Mouse (Mus musculus) adrenal gland (tissue): Measurements from ENCODE around the gene Ddhd1.

Experiments
- intact Hi-C: fragments of 180-260 bp; cut with DNase I; formaldehyde crosslinking; loops from one replicate; pipeline ENCODE4 v1.15.1; 2025
- long read RNA-seq, 2 experiments: library from polyadenylated mRNA; unstranded; transcript quantifications; one replicate each; pipeline ENCODE4 v2.0.0; 2020; ENCODE audit warnings: borderline replicate concordance in 1 of 2; ENCODE audit not compliant: insufficient replicate concordance in 1 of 2

Ddhd1 gene
- long read RNA-seq, experiment 1, partial matches to known transcripts = 1 of 2 reads
- long read RNA-seq, experiment 1, other reads (novel, unspliced or antisense) = 1 of 2 reads
- long read RNA-seq, experiment 2, partial matches to known transcripts = 2 of 4 reads
- long read RNA-seq, experiment 2, other reads (novel, unspliced or antisense) = 2 of 4 reads

DNA sequence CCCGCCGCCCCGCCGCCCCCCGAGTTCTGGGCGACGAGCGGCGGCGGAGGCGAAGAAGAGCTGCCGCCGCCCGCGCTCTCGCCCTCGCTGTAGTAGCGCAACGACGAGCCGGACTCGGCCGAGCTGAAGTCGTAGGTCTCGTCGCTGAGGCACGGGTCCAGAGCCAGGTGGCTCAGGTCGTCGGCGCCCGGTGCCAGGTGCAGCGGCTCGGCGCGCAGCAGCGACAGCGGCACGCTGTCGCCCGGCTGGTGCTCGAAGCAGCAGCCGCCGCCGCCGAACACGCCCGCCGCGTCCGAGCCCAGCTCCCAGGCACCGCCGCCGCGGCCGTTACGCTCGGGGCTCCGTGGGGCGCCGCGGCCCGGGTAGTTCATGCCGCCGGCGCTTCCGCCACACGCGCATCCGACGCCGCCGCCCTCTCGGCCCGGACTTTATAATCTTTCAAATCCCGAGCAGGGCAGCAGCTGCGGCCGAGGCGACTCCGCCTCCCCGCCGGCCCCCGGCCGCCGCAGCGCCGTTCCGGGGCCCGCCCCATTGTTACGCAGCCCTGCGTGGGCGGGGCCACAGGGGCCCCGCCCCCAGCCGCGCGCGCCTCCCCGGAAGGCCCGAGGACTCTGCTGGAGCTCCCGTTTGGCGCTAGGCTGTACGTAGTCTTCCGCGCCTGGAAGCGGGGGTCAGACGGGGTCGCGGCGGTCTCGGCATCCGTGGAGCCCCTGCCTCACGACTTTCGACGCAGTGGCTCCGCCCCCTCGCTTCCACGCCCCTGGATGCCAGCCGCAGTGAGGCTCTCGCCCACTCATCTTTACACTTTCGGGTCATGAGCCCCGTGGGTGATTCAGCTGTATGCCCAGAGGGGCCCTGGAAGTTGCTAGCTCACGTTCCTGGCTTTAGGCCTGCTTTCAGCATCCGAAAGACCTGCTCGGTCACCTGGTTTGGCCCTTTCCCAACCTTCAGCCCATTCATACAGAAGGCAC lies at the start of gene Ddhd1:
Ddhd1 (minus strand) TSS at position 503 of the 971 bp plus-strand sequence.
- intact Hi-C loops = loop anchor here (5.0 kb wide), 1 partner anchor 34 kb away; no protein-coding TSS in a partner anchor

- intact Hi-C loops = no loop called here
These were observed 49.4 kb upstream of the Ddhd1 start for GRCm38 (mm10) chr14:45707176-45707910.

DNA sequence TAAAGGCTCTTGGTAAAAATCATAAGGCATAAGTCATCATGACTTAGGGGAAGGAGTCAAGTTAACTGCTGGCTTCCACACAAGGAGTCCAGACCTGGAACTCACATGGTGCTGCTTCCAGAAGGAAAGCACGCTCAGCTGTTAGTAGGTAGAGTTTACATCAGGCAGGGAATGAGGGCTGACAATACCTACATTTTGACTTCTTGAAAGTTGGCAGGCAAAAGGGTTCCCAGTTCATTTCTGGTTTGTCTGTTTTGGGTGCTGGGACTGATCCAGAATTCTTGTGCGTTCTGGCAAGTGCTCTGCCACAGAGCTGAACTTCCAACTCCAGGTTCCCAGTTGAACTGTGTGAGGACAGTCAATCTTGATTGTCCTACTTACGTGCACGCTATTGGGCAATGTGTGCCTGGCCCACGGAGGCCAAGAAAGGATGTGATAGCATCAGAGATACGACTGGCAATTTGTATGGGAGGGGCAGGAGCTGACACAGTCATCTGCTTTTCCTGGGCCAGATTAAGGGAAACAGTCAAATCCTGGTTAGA lies 42.2 kb upstream of the Ddhd1 start:
- intact Hi-C loops = no loop called here

- intact Hi-C loops = loop anchor here (10.0 kb wide), 1 partner anchor 66 kb away; no protein-coding TSS in a partner anchor
These were observed 40.9 kb upstream of the Ddhd1 start for GRCm38 (mm10) chr14:45698867-45699266.

GRCm38 (mm10) chr14:45696098-45696497 lies 38.2 kb upstream of the Ddhd1 start:
- intact Hi-C loops = loop anchor here (10.0 kb wide), 1 partner anchor 69 kb away; no protein-coding TSS in a partner anchor

GRCm38 (mm10) chr14:45693891-45694290 lies 35.9 kb upstream of the Ddhd1 start:
- intact Hi-C loops = loop anchor here (5.0 to 10.0 kb wide), 3 partner anchors 37 to 127 kb away; partner anchors contain the start of gene Ddhd1

GRCm38 (mm10) chr14:45690520-45691246 lies 32.7 kb upstream of the Ddhd1 start:
- intact Hi-C loops = loop anchor here (5.0 to 10.0 kb wide), 3 partner anchors 33 to 123 kb away; partner anchors contain the start of gene Ddhd1

DNA sequence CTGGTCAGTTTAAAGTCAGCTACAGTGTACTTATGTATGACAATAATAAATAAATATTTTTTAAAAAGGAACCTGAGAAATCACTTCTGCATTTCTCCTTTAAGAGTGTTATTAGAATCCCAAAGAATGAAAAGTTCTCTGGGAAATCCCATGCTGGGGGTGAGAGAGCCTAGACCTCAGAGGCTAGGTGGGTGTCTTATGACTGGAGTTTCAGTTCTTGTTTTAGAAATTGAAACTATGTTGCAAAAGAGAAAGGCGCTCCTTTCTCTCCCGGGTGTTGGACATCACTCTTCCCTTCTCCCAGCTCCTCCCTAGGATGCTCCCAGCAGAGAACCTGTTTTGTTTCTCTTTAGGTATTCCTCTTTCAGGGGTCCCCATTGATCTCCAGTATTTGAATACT lies 27.4 kb upstream of the Ddhd1 start:
- intact Hi-C loops = no loop called here

- intact Hi-C loops = no loop called here
These were observed 18.8 kb upstream of the Ddhd1 start for GRCm38 (mm10) chr14:45676722-45677121.

GRCm38 (mm10) chr14:45668325-45668724 lies 10.4 kb upstream of the Ddhd1 start:
- intact Hi-C loops = no loop called here

GRCm38 (mm10) chr14:45667231-45667630 lies 9.3 kb upstream of the Ddhd1 start:
- intact Hi-C loops = no loop called here

- intact Hi-C loops = no loop called here
These were observed 3.6 kb upstream of the Ddhd1 start for GRCm38 (mm10) chr14:45661575-45661974.

GRCm38 (mm10) chr14:45660315-45660714 lies 2.4 kb upstream of the Ddhd1 start:
- intact Hi-C loops = no loop called here

GRCm38 (mm10) chr14:45656831-45657640 lies 907 bp downstream of the Ddhd1 start:
- intact Hi-C loops = loop anchor here (5.0 kb wide), 1 partner anchor 35 kb away; no protein-coding TSS in a partner anchor

DNA sequence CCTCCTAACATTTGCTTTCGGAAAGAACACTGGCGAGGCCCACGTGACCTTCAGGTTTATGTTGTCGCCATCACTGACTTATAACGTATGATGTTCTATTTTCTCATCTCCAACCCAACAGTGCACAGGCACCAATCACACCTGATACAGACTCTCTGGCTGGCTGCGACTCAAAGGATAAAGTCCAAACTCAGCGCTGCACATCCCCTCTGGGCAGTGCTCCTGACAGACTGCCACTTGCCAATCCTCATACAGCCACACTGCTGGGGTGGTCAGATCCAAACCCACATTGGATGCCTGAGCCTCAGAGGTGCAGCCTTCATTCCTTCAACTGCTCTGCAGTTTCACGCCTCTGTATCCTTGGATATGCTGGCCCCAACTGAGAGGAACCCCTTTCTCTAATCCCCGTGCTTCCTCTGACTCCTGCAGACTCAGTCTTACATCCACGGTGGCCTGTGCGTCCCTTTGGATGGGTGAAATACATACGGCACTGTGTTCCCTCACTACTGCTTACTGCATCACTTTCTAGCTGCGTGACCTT lies 3.0 kb downstream of the Ddhd1 start:
- intact Hi-C loops = loop anchor here (5.0 kb wide), 1 partner anchor 37 kb away; no protein-coding TSS in a partner anchor

GRCm38 (mm10) chr14:45653756-45654155 lies 4.2 kb downstream of the Ddhd1 start:
- intact Hi-C loops = no loop called here

GRCm38 (mm10) chr14:45648999-45649818 lies 8.7 kb downstream of the Ddhd1 start:
- intact Hi-C loops = no loop called here

- intact Hi-C loops = no loop called here
These were observed 9.8 kb downstream of the Ddhd1 start for GRCm38 (mm10) chr14:45648144-45648543.
